Mouse (Mus musculus) lung, postnatal 0 days (tissue): ENCODE measurements at regions not wholly inside any gene's neighbourhood (a gene's known extent, or its start where the extent isn't known, plus 50 kb on each side); places are given as distances from the start of the nearest gene placed in this dataset.

ENCODE experiments used
- ATAC-seq: fragments of 200-750 bp; cut with Nextera tagmentation; 2 replicates; pipeline ENCODE4 v1.8.0; 2017; ENCODE audit warnings: moderate library complexity
- DNase-seq: peaks from one replicate; pipeline ENCODE4 v3.0.0-alpha.2; 2016; ENCODE audit warnings: low spot score
- H3K27ac ChIP-seq: fragments of 300-500 bp; sonication (generic); 2 replicates; pipeline ENCODE4 v1.5.1; 2014; ENCODE audit warnings: antibody characterized with exemption, mild to moderate bottlenecking, low read length, mixed read lengths
- H3K27me3 ChIP-seq: fragments of 300-500 bp; sonication (generic); replicated peaks from 2 replicates; pipeline ENCODE4 v1.6.1; 2014; ENCODE audit warnings: low read length, mixed read lengths; ENCODE audit not compliant: insufficient read depth
- H3K36me3 ChIP-seq: fragments of 300-500 bp; sonication (generic); 2 replicates; pipeline ENCODE4 v1.6.1; 2014; ENCODE audit warnings: low read length, mixed read lengths; ENCODE audit not compliant: insufficient read depth
- H3K4me1 ChIP-seq: fragments of 300-500 bp; sonication (generic); 2 replicates; pipeline ENCODE4 v1.6.1; 2014; ENCODE audit warnings: antibody characterized with exemption, low read depth, low read length, mixed read lengths; ENCODE audit not compliant: insufficient read depth
- H3K4me2 ChIP-seq: fragments of 300-500 bp; sonication (generic); replicated peaks from 2 replicates; pipeline ENCODE4 v1.6.1; 2014; ENCODE audit warnings: low read depth, mild to moderate bottlenecking, low read length, moderate library complexity, mixed read lengths
- H3K4me3 ChIP-seq: fragments of 300-500 bp; sonication (generic); 2 replicates; pipeline ENCODE4 v1.5.1; 2014; ENCODE audit warnings: low read depth, low read length
- H3K9ac ChIP-seq: fragments of 300-500 bp; sonication (generic); replicated peaks from 2 replicates; pipeline ENCODE4 v1.6.1; 2014; ENCODE audit warnings: low read depth, mild to moderate bottlenecking
- H3K9me3 ChIP-seq: fragments of 300-500 bp; sonication (generic); 2 replicates; pipeline ENCODE4 v1.6.1; 2016; ENCODE audit warnings: low read length, mixed read lengths
- CTCF ChIP-seq: IDR thresholded peaks from 2 replicates; pipeline ENCODE4 v1.5.1; 2016; ENCODE audit warnings: antibody characterized with exemption, mild to moderate bottlenecking
- EP300 ChIP-seq: IDR thresholded peaks from 2 replicates; pipeline ENCODE4 v1.6.1; 2016; ENCODE audit warnings: antibody characterized with exemption, mild to moderate bottlenecking, control low read depth
- WGBS: fragments of 180-500 bp; shearing (Covaris S2); extraction: QIAGEN DNeasy Blood & Tissue Kit; methylation state at CpG from one replicate; pipeline ENCODE4 v1.1.7; 2014; 5-methylcytosine and 5-hydroxymethylcytosine counted together

DNA sequence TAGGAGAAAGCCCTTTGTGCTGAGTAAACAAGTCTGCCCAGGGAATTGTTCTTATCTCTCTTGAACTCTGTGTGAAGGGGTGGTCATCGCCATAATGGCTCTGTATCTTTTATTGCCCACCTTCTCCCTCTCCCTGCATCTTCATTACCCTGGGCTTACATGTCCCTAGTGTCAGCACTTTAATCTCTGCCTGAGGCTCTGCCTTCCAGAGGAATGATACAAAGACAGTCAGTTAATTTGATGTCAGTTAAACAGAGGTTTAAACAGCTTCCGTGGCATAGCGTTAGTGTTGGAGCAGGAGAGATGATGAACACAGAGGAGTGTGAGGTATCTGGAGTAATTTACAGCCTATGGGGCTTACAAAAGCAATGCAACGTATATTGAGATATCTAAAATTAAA lies 269.2 kb upstream of the Tmem161b start:
- Histone ChIP-seq H3K27ac (no peak overlapping the region), H3K9ac (no peak overlapping the region), H3K4me1 (no peaks in the 10 kb centered on the region), H3K36me3 (no peaks in the 10 kb centered on the region), H3K4me3 (no peak overlapping the region), H3K27me3 (no peaks in the 10 kb centered on the region), H3K4me2 (no peak overlapping the region), H3K9me3 (no peaks in the 10 kb centered on the region)
- DNase-seq (no peak), ATAC-seq (no peak)
- TF ChIP-seq EP300, result no peak
- no peak for TF ChIP-seq CTCF
- 53% methylated on average over 4 of the region's 4 CpGs for whole genome bisulfite sequencing

GRCm38 (mm10) chr13:83955701-83956100 lies 266.4 kb upstream of the Tmem161b start:
- WGBS, result 56% methylated on average over 5 of the region's 5 CpGs
- Histone ChIP-seq H3K9ac (no peak overlapping the region), H3K36me3 (no peaks in the 10 kb centered on the region), H3K4me3 (no peak overlapping the region), H3K27ac (no peak overlapping the region), H3K9me3 (no peaks in the 10 kb centered on the region), H3K4me2 (no peak overlapping the region), H3K4me1 (no peaks in the 10 kb centered on the region), H3K27me3 (no peaks in the 10 kb centered on the region)
- ATAC-seq (no peak), DNase-seq (no peak)
- no peak for TF ChIP-seq EP300
- no peak for TF ChIP-seq CTCF

- ATAC-seq, result no peak
- H3K36me3 ChIP-seq, result no peaks in the 10 kb centered on the region
- H3K27me3 ChIP-seq, result no peaks in the 10 kb centered on the region
- H3K4me1 ChIP-seq, result no peaks in the 10 kb centered on the region
- TF ChIP-seq EP300 (no peak), CTCF (no peak)
- no peak overlapping the region for H3K4me2 ChIP-seq
- no peaks in the 10 kb centered on the region for H3K9me3 ChIP-seq
- H3K9ac ChIP-seq, result no peak overlapping the region
- H3K4me3 ChIP-seq, result no peak overlapping the region
- no peak for DNase-seq
- H3K27ac ChIP-seq, result no peak overlapping the region
Measured at GRCm38 (mm10) chr13:83978541-83978940, 243.6 kb upstream of the Tmem161b start.

GRCm38 (mm10) chr13:83979535-83979934 lies 242.6 kb upstream of the Tmem161b start:
- DNase-seq, result no peak
- Histone ChIP-seq H3K9me3 (no peaks in the 10 kb centered on the region), H3K36me3 (no peaks in the 10 kb centered on the region), H3K4me2 (no peak overlapping the region), H3K4me1 (no peaks in the 10 kb centered on the region), H3K4me3 (no peak overlapping the region), H3K27ac (no peak overlapping the region), H3K27me3 (no peaks in the 10 kb centered on the region), H3K9ac (no peak overlapping the region)
- TF ChIP-seq EP300 (no peak), CTCF (no peak)
- ATAC-seq, result no peak

- H3K27me3 ChIP-seq, result no peaks in the 10 kb centered on the region
- ATAC-seq, result no peak
- no peaks in the 10 kb centered on the region for H3K9me3 ChIP-seq
- no peaks in the 10 kb centered on the region for H3K4me1 ChIP-seq
- no peak for DNase-seq
- 81% methylated on average over 10 of the region's 10 CpGs for WGBS
- no peak overlapping the region for H3K27ac ChIP-seq
- H3K4me2 ChIP-seq, result no peak overlapping the region
- no peak overlapping the region for H3K9ac ChIP-seq
- H3K36me3 ChIP-seq, result no peaks in the 10 kb centered on the region
- no peak for TF ChIP-seq EP300
- no peak for TF ChIP-seq CTCF
- no peak overlapping the region for H3K4me3 ChIP-seq
Measured at GRCm38 (mm10) chr13:83984651-83985331, 237.3 kb upstream of the Tmem161b start.

GRCm38 (mm10) chr13:83987746-83988423 lies 234.2 kb upstream of the Tmem161b start:
- no peak overlapping the region for H3K9ac ChIP-seq
- no peaks in the 10 kb centered on the region for H3K36me3 ChIP-seq
- no peak overlapping the region for H3K27ac ChIP-seq
- no peak overlapping the region for H3K4me3 ChIP-seq
- H3K27me3 ChIP-seq, result no peaks in the 10 kb centered on the region
- H3K4me1 ChIP-seq, result no peaks in the 10 kb centered on the region
- no peak for DNase-seq
- no peak overlapping the region for H3K4me2 ChIP-seq
- 52% methylated on average over 11 of the region's 11 CpGs for WGBS
- H3K9me3 ChIP-seq, result no peaks in the 10 kb centered on the region
- TF ChIP-seq EP300, result no peak
- no peak for TF ChIP-seq CTCF
- ATAC-seq, result no peak
